Mouse (Mus musculus): Measurements from ENCODE around the gene Ociad2.

The Ociad2 gene

GRCm38 (mm10) chr5:73295916-73296315 lies 44.9 kb downstream of the Ociad2 start:
- no peak for DNase-seq

- DNase-seq: no peak
Observed at GRCm38 (mm10) chr5:73295016-73295415, 45.8 kb downstream of the Ociad2 start.

GRCm38 (mm10) chr5:73293458-73293827 lies 47.4 kb downstream of the Ociad2 start:
- peak; percentile 27 for DNase-seq

- peak; percentile 96 for DNase-seq
Observed at GRCm38 (mm10) chr5:73292502-73293457, 48.0 kb downstream of the Ociad2 start, which contains the start of gene Ociad1. Gene Ociad1, plus strand, starts transcription at chr5:73292784.

GRCm38 (mm10) chr5:73289900-73290299 lies 50.9 kb downstream of the Ociad2 start:
- DNase-seq: no peak

- no peak for DNase-seq
Observed at GRCm38 (mm10) chr5:73286603-73287002, 54.2 kb downstream of the Ociad2 start.

GRCm38 (mm10) chr5:73285470-73285978 lies 55.3 kb downstream of the Ociad2 start:
- DNase-seq: no peak

GRCm38 (mm10) chr5:73284046-73284445 lies 56.8 kb downstream of the Ociad2 start:
- no peak for DNase-seq

GRCm38 (mm10) chr5:73280567-73280850 lies 60.3 kb downstream of the Ociad2 start:
- DNase-seq: no peak

- no peak for DNase-seq
Observed at GRCm38 (mm10) chr5:73279732-73280566, 60.9 kb downstream of the Ociad2 start.

GRCm38 (mm10) chr5:73279190-73279589 lies 61.6 kb downstream of the Ociad2 start:
- DNase-seq: no peak

GRCm38 (mm10) chr5:73274941-73275340 lies 65.9 kb downstream of the Ociad2 start:
- DNase-seq: no peak

GRCm38 (mm10) chr5:73273171-73273570 lies 67.7 kb downstream of the Ociad2 start:
- DNase-seq: no peak

All from cerebellum, adult 9-10 months (tissue).